Mouse (Mus musculus): Measurements from ENCODE around the gene Pdgfb.

Gene Pdgfb

GRCm38 (mm10) chr15:79958418-79958817 lies 56.4 kb downstream of the Pdgfb start:
- ATAC-seq (ENCODE audit: low TSS enrichment): no peak

GRCm38 (mm10) chr15:79956559-79956958 lies 58.2 kb downstream of the Pdgfb start:
- ATAC-seq (ENCODE audit: low TSS enrichment): no peak

GRCm38 (mm10) chr15:79953470-79953869 lies 61.3 kb downstream of the Pdgfb start:
- ATAC-seq (ENCODE audit: low TSS enrichment): no peak

GRCm38 (mm10) chr15:79952504-79953231 lies 62.1 kb downstream of the Pdgfb start:
- no peak for ATAC-seq (ENCODE audit: low TSS enrichment)

- ATAC-seq (ENCODE audit: low TSS enrichment): no peak
These were observed 62.9 kb downstream of the Pdgfb start for GRCm38 (mm10) chr15:79951730-79952503.

GRCm38 (mm10) chr15:79951226-79951625 lies 63.6 kb downstream of the Pdgfb start:
- no peak for ATAC-seq (ENCODE audit: low TSS enrichment)

GRCm38 (mm10) chr15:79950250-79951025 lies 64.3 kb downstream of the Pdgfb start:
- ATAC-seq (ENCODE audit: low TSS enrichment): peak; percentile 68

GRCm38 (mm10) chr15:79947681-79948080 lies 67.1 kb downstream of the Pdgfb start:
- no peak for ATAC-seq (ENCODE audit: low TSS enrichment)

GRCm38 (mm10) chr15:79946790-79947189 lies 68.0 kb downstream of the Pdgfb start:
- ATAC-seq (ENCODE audit: low TSS enrichment): no peak

- ATAC-seq (ENCODE audit: low TSS enrichment): peak; percentile 79
These were observed 68.8 kb downstream of the Pdgfb start for GRCm38 (mm10) chr15:79946022-79946421.

Measured in frontal cortex, adult (tissue).